Mouse (Mus musculus) mouse trophoblast stem cell (cell line): ENCODE data around the gene R3hdml.

Source experiments
- in situ Hi-C, 2 experiments: fragments of 300-500 bp; cut with MseI, MboI; formaldehyde crosslinking; loops; 2 replicates in 1 of 2; 3 replicates in 1 of 2; pipeline ENCODE4 v1.15.1; 2025

R3hdml gene

GRCm38 (mm10) chr2:163538410-163538809 lies 46.3 kb downstream of the R3hdml start:
- in situ Hi-C loops, result loop anchor here (10.0 kb wide), 2 partner anchors 56 to 186 kb away; no protein-coding TSS in a partner anchor

DNA sequence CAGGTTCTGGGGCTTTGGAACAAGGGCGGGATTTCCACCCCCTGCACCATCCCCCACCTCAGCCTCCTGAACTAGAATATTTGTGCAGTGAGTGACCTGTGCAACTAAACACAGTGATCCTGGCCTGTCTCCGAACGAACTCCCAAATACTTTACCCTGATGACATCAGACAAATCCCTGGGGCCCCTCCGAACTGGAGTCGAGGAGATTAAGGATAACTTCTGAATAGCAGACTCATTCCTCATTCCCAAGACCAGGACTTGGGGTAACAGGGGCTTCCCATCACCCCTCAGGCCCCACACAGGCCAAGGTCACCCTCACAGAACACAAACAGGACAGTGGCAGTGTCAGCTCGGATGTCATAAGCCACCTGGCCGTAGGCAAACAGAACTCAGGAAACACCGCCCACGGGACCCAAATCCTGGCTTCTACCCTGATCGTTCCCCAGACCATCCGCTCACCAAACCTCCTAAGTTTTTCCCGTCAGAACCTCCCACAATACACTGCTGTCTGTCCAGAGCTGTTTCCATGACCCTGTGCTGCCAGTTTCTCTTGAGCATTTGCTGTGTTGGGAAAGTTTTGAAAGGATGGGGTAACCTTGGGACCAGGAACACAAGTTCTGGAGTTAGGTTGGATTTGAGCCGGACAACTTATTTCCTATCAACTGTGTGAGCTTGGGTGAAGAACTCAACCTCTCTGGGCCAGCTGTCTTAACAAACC lies 47.4 kb downstream of the R3hdml start:
- in situ Hi-C loops, result loop anchor here (10.0 kb wide), 2 partner anchors 55 to 185 kb away; no protein-coding TSS in a partner anchor

GRCm38 (mm10) chr2:163540231-163541117 lies 48.4 kb downstream of the R3hdml start:
- in situ Hi-C loops, result no loop called here

DNA sequence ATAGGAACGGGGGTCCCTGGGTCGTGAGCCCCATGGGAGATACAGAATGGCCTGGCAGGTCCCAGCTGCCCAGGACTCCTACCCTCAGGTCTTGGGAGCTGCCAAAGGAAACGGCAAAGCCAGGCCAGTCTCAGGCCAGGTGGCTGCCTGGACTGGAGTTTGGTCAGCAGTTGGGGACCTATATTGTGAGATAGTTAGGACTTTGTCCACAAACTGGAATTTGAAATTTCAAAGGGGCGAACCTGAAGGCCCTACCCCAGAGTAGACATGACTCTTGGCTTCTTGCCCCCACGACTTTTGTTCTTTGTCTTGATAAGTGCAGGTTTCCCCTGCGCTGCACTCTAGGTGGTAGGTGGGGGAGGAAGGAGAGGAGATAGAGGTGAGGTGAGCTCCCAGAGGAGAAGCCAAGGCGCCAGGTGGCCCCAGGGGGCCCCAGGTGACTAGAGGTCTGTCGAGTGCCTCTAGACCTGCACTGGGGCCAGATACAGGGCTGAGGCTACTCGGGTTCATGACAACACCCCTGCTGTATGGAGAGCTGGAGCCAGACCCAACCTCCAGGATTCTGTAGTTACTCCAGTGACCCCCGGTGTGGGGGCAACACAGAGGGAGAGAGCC lies 49.6 kb downstream of the R3hdml start:
- in situ Hi-C loops, result no loop called here

DNA sequence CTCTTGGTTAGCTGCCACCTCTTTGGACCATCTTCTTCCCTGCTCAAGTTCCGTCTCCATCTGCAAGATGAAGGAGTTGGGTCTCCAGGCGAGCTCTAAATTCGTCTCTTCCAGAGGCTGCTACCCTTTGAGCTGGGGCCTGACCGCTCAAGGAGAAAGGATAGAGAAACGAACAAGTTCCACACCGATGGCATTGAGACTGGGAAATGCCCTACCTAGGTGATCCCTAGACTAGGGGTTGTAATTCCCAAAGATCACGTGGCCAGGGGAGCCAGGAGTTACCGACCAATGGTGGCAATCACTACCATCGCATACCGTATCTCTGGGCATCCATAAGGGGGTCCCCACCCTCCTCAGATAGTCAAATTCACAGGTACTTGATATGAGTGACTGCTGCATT lies 50.6 kb downstream of the R3hdml start:
- in situ Hi-C loops, result no loop called here

DNA sequence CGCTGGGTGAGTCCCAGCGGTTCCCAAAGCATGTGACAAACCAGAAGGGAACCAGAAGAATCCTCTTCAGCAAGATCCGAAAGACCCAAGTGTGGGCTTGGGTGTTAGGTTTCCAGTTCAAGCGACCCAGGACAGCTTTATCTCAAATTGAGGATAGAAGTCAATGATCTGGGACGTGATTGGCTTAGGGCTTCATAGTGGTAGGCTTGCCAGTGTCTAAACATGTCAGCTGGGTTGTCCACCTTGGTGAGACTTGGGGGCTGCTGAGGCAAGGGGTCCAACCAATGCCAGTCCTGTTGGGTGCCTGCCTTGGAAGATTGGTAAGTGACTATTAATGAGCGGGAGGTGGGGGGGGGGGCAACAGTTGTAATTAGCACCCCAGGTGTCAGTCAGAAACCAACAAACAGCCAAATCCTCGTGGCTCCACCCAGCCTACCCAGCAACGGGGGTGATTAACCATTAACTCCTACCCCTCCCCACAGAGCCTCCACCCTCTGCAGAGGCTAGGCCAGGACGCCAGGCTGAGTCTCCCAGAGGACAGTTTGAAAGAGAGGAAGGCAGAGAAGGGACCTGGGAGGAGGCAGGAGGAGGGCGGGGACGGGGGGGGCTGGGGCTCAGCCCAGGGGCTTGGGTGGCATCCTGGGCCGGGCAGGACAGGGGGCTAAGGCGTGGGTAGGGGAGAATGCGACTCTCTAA lies 54.7 kb downstream of the R3hdml start:
- in situ Hi-C loops, result no loop called here

GRCm38 (mm10) chr2:163548822-163549221 lies 56.7 kb downstream of the R3hdml start:
- in situ Hi-C loops, result no loop called here

DNA sequence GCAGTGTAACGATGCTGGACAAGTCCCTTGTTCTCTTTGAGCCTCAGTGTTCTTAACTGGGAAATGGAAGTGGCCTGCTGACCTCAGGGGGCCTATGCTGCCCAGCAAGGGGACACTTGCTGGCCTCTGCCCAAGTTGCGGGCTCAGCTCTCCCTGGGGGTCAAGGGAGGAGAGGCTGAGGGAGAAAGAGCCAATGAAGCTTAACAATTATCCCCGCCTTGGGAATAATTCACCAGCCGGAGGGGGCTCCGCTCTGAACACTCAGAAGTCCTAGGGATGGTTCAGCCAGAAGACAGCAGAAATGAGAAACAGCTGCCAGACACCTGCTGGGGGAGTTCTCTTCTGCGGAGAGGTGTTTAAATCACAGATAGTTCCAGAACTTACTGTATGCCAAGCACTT lies 57.7 kb downstream of the R3hdml start:
- in situ Hi-C loops, result no loop called here
